Mouse (Mus musculus) embryonic facial prominence, embryonic 11.5 days (tissue): ENCODE measurements around the gene Atad5. TPM values are rescaled to one million over a fixed set of nuclear protein-coding genes. Genes with fewer than 3 reads are reported as not detected.

ENCODE experiments used
- ATAC-seq: fragments of 200-750 bp; cut with Nextera tagmentation; replicated peaks from 2 replicates; pipeline ENCODE4 v1.8.0; 2017; ENCODE audit warnings: low read depth; ENCODE audit not compliant: insufficient number of reproducible peaks, low FRiP score, low TSS enrichment
- DNase-seq: peaks from one replicate; pipeline ENCODE4 v3.0.0-alpha.2; 2015; ENCODE audit warnings: low spot score
- H3K27ac ChIP-seq: fragments of 300-500 bp; sonication (generic); replicated peaks from 2 replicates; pipeline ENCODE4 v1.5.1; 2014; ENCODE audit warnings: mild to moderate bottlenecking, low read depth, low read length, control low read depth
- H3K27me3 ChIP-seq: fragments of 300-500 bp; sonication (generic); 2 replicates; pipeline ENCODE4 v1.6.1; 2014; ENCODE audit warnings: mild to moderate bottlenecking, low read length, moderate library complexity, mixed read lengths; ENCODE audit not compliant: control insufficient read depth, insufficient read depth
- H3K36me3 ChIP-seq: fragments of 300-500 bp; sonication (generic); replicated peaks from 2 replicates; pipeline ENCODE4 v1.6.1; 2014; ENCODE audit warnings: low read depth, mild to moderate bottlenecking, low read length, moderate library complexity, mixed read lengths; ENCODE audit not compliant: control insufficient read depth, insufficient read depth
- H3K4me1 ChIP-seq: fragments of 300-500 bp; sonication (generic); 2 replicates; pipeline ENCODE4 v1.6.1; 2014; ENCODE audit warnings: low read length, mixed read lengths; ENCODE audit not compliant: control insufficient read depth, insufficient read depth
- H3K4me2 ChIP-seq: fragments of 300-500 bp; sonication (generic); 2 replicates; pipeline ENCODE4 v1.6.1; 2014; ENCODE audit warnings: low read depth, mild to moderate bottlenecking, control low read depth, low read length, moderate library complexity
- H3K4me3 ChIP-seq: fragments of 300-500 bp; sonication (generic); 2 replicates; pipeline ENCODE4 v1.5.1; 2014; ENCODE audit warnings: low read depth, low read length, control low read depth
- H3K9ac ChIP-seq: fragments of 300-500 bp; sonication (generic); replicated peaks from 2 replicates; pipeline ENCODE4 v1.6.1; 2014; ENCODE audit warnings: mild to moderate bottlenecking, control low read depth, low read length
- H3K9me3 ChIP-seq: fragments of 300-500 bp; sonication (generic); replicated peaks from 2 replicates; pipeline ENCODE4 v1.6.1; 2016; ENCODE audit warnings: mild to moderate bottlenecking, low read length, inconsistent platforms, mixed read lengths; ENCODE audit not compliant: control insufficient read depth
- WGBS: fragments of 180-500 bp; shearing (Covaris S2); extraction: QIAGEN DNeasy Blood & Tissue Kit; methylation state at CpG from one replicate; pipeline ENCODE4 v1.1.7; 2014; 5-methylcytosine and 5-hydroxymethylcytosine counted together
- polyA plus RNA-seq: library from polyadenylated mRNA; unstranded; fragments of >200 nt; fragmentation: Nextera tagmentation; extraction: Ambion mirVana; gene quantifications from 2 replicates; pipeline ENCODE4 v1.2.1, GENCODE M21; 2014

Atad5 gene
- polyA plus RNA-seq, 1 experiment from 2014 or later, result 22.5 TPM

- Histone ChIP-seq H3K4me3 (no peak overlapping the region), H3K27me3 (no peaks in the 10 kb centered on the region), H3K9ac (no peak overlapping the region), H3K4me1 (no peaks in the 10 kb centered on the region), H3K27ac (no peak overlapping the region), H3K36me3 (no peaks in the 10 kb centered on the region), H3K4me2 (no peak overlapping the region), H3K9me3 (no peaks in the 10 kb centered on the region)
- no peak for ATAC-seq
- 93% methylated on average over 9 of the region's 9 CpGs for WGBS
- DNase-seq, result no peak
These were observed 78.9 kb downstream of the Atad5 start for GRCm38 (mm10) chr11:80168121-80168520.

GRCm38 (mm10) chr11:80168611-80169249 lies 79.5 kb downstream of the Atad5 start:
- H3K9me3 ChIP-seq, result no peaks in the 10 kb centered on the region
- no peak overlapping the region for H3K4me2 ChIP-seq
- no peaks in the 10 kb centered on the region for H3K27me3 ChIP-seq
- 74% methylated on average over 4 of the region's 4 CpGs for WGBS
- H3K4me1 ChIP-seq, result no peaks in the 10 kb centered on the region
- no peaks in the 10 kb centered on the region for H3K36me3 ChIP-seq
- DNase-seq (no peak), ATAC-seq (no peak)
- no peak overlapping the region for H3K9ac ChIP-seq
- H3K27ac ChIP-seq, result no peak overlapping the region
- no peak overlapping the region for H3K4me3 ChIP-seq

- DNase-seq (no peak), ATAC-seq (no peak)
- no peaks in the 10 kb centered on the region for H3K27me3 ChIP-seq
- H3K9me3 ChIP-seq, result no peaks in the 10 kb centered on the region
- H3K27ac ChIP-seq, result no peak overlapping the region
- H3K36me3 ChIP-seq, result no peaks in the 10 kb centered on the region
- no peak overlapping the region for H3K9ac ChIP-seq
- H3K4me1 ChIP-seq, result no peaks in the 10 kb centered on the region
- H3K4me2 ChIP-seq, result no peak overlapping the region
- 81% methylated on average over 3 of the region's 3 CpGs for WGBS
- no peak overlapping the region for H3K4me3 ChIP-seq
These were observed 80.4 kb downstream of the Atad5 start for GRCm38 (mm10) chr11:80169629-80170028.

GRCm38 (mm10) chr11:80170351-80170750 lies 81.2 kb downstream of the Atad5 start:
- H3K27ac ChIP-seq, result no peak overlapping the region
- no peaks in the 10 kb centered on the region for H3K36me3 ChIP-seq
- no peak overlapping the region for H3K9ac ChIP-seq
- no peaks in the 10 kb centered on the region for H3K27me3 ChIP-seq
- ATAC-seq (no peak), DNase-seq (no peak)
- no peaks in the 10 kb centered on the region for H3K4me1 ChIP-seq
- H3K4me3 ChIP-seq, result no peak overlapping the region
- WGBS, result 72% methylated on average over 5 of the region's 5 CpGs
- H3K4me2 ChIP-seq, result no peak overlapping the region
- H3K9me3 ChIP-seq, result no peaks in the 10 kb centered on the region

- 74% methylated on average over 4 of the region's 4 CpGs for WGBS
These were observed 82.7 kb downstream of the Atad5 start for GRCm38 (mm10) chr11:80171884-80172283.

GRCm38 (mm10) chr11:80173963-80174670 lies 84.9 kb downstream of the Atad5 start:
- Histone ChIP-seq H3K9me3 (no peaks in the 10 kb centered on the region), H3K4me2 (no peak overlapping the region), H3K4me1 (no peaks in the 10 kb centered on the region), H3K4me3 (no peak overlapping the region), H3K27me3 (no peaks in the 10 kb centered on the region), H3K27ac (no peak overlapping the region), H3K9ac (no peak overlapping the region), H3K36me3 (no peaks in the 10 kb centered on the region)
- WGBS, result 83% methylated on average over 11 of the region's 11 CpGs
- ATAC-seq (no peak), DNase-seq (no peak)

More at GRCm38 (mm10) chr11:80171884-80172283, 82.7 kb downstream of the Atad5 start:
- ATAC-seq (no peak), DNase-seq (no peak)
- Histone ChIP-seq H3K9ac (no peak overlapping the region), H3K36me3 (no peaks in the 10 kb centered on the region), H3K4me1 (no peaks in the 10 kb centered on the region), H3K27me3 (no peaks in the 10 kb centered on the region), H3K4me3 (no peak overlapping the region), H3K4me2 (no peak overlapping the region), H3K27ac (no peak overlapping the region), H3K9me3 (no peaks in the 10 kb centered on the region)

- WGBS, result 73% methylated on average over 11 of the region's 11 CpGs
- no peak overlapping the region for H3K27ac ChIP-seq
- ATAC-seq, result no peak
These were observed 88.0 kb downstream of the Atad5 start for GRCm38 (mm10) chr11:80176911-80177895.

More at GRCm38 (mm10) chr11:80176911-80177895, 88.0 kb downstream of the Atad5 start:
- Histone ChIP-seq H3K36me3 (no peaks in the 10 kb centered on the region), H3K27me3 (no peaks in the 10 kb centered on the region), H3K9me3 (no peaks in the 10 kb centered on the region), H3K4me1 (no peaks in the 10 kb centered on the region), H3K4me3 (no peak overlapping the region), H3K4me2 (no peak overlapping the region), H3K9ac (no peak overlapping the region)
- DNase-seq, result no peak
